Mouse (Mus musculus) cerebellum, postnatal 14 days (tissue): Measurements from ENCODE around the gene Bmyc.
"Not testable (repeated sequence)": the region's sequence is repeated elsewhere in the genome, so short reads cannot be mapped to it uniquely, and the experiment has no call there.

ENCODE experiments used
- DNase-seq, 2 experiments: peaks; one replicate each; pipeline ENCODE4 v3.0.0; 2021; ENCODE audit warnings: mixed read lengths in 2 of 2

Bmyc gene

DNA sequence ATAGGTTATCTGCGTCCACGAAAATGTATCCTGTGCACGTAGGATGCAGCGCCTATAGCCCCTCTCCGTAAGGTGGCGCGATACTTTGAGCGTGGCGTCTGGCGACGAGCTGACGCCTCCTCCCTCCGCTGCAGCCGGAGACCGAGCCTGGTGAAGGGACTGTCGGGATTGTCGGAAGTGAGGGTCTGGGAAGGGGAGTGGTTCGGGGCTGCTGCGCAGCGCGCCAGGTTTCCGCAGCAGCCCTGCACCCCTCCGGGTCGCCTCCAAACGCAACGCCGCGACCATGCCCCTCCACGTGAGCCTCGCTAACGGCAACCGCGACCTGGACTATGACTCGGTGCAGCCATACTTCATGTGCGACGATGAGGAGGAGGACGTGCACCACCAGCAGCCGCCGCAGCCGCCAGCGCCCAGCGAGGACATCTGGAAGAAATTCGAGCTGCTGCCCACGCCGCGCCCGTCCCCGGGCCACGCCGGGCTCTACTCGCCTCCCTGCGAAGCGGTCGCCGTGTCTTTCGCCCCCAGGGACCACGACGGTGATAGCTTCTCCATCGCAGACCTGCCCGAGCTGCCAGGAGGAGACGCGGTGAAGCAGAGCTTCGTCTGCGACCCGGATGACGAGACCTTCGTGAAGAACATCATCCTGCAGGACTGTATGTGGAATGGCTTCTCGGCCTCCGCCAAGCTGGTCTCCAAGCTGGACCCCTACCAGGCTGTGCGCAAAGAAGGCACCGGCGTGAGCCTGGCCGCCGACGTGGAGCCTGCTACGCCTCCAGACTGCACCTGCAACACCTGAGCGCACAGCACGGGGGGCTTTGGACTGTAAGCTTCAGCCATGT, at the start of gene Bmyc:
Bmyc (plus strand) TSS at position 97 of the 839 bp plus-strand sequence.
- DNase-seq, result peak; percentile 89

GRCm38 (mm10) chr2:25657246-25657645, 49.3 kb upstream of the Bmyc start:
- DNase-seq, result peak; percentile 68 to 71

- no peak for DNase-seq
Measured at GRCm38 (mm10) chr2:25657652-25658051, 48.9 kb upstream of the Bmyc start, which contains the start of gene Lcn5. Lcn5 (plus strand) TSS chr2:25657952.

DNA sequence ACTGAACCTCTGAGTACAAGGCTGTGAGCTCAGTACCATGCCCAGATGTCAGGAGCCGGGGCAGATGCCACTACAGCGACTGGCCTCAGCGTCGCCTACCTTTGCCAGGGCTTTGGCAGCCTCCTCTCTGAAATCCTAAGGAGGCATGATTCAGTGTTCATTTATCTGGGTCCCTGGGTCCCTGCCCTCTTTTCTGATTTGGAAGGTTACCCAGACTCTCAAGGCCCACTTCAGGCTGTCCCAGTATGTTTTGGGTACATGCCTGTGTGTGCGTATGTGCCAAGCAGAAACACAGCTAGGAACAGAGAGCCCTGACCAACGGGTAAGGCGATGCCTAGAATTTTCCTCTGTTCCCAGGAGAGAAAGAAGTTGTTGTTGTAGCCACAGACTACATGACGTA, 46.3 kb upstream of the Bmyc start:
- peak in 1 of 2 experiments; percentile 11 for DNase-seq

DNA sequence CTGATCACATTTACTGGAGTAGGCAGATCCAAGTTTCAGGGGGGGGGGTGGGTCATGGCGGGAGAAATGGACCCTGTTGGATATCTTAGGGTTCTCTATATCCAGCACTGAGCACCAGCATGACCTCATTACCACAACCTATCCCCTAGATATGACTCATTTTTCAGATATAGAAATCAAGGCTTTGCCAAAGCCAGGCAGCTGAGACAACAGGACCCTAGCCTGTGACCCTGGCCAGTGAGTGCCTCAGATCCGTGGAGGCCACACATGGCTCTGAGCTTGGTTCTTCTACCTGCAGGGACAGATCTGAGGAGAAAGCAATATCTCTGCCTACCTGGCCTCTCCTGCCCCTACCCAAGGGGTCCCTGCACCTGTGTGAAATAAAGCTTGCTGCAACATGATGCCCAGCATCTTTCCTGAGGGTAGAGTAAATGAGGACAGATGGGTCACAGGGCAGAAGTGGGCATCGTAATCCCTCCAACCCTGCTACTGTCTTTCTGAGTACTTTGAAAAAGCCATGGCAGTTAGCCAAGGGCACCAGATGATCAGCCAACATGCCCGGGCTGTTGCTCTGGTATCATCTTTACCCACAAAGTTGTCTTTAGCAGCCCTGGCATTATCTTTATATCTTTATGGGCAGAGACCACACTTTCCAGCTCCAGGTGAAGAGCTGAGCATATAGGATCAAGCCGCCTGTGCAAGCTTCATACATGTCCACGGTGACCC, 45.1 kb upstream of the Bmyc start:
- peak; percentile 33 to 40 for DNase-seq

DNA sequence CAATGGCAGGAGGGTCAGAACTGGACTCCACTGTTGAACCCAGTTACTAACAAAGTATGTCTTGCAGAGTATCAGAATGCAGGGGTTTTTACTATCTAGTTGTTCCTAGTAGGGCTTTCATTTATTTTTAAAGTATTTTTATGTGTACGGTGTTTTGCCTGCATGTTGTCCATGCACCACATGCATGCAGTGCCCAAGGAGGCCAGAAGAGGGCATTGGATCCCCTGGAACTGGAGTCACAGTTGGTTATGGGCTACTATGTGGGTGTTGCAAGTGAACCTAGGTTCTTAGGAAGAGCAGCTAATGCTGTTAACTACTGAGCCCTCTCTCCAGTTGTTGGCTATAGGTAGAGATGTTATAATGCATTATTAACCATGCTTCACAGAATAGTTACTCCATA, 43.0 kb upstream of the Bmyc start:
- DNase-seq, result peak; percentile 72 to 86

DNA sequence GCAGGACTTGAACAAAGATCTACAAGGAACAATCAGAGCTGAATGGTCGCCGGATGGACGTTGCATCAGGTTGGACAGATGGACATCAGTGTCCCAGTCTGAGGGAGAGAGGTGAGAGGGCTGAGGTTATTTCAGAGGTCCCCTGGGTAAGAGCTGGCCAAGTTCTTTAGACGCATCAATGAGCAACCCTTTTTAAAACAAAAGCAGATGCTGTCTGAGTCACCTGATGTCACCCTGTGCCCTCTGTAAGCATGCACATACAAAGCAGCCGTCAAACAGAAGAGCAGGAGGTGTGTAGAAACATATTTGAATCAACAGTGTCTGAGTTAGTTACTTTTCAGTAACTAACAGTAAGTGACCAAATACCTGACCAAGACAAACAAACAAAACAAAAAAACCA, 42.4 kb upstream of the Bmyc start:
- DNase-seq, result no peak

DNA sequence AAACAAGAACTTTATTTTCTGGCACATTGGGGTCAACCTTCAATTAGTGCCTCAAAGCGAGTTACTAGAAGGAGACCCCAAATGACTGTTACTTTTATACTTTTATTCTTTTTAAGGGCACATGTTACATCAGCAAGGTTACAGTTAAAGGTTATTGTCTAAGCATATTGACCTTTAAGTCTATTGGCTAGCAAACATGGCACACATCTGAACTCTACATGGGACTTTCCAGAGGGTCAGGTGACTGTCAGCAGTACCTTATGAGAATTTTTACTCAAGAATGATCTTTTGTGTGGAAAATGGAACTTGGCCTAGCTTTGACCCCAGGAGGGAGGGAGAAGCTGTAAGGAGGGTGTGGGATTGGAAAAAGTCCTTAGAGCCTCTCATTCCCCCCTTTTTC, 40.0 kb upstream of the Bmyc start:
- no peak for DNase-seq

DNA sequence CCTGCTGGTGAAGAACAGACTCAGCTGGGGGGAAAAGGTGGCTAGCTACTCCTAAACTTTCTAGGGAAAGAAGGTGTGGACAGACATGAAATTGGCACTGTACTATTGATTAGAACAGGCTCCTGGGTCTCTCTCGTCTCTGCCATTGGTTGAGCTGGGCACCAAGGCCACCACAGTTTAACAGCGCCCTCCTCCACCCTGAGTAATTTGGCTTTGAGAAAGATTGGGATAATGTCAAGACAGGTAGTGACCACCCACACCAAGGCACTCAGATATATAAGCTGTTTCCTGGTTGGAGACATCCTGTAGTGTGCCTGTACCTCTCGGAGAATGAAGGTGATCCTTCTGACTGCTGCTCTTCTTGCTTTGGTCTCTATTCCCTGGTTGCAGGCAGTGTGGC, 30.1 kb upstream of the Bmyc start, which contains the start of gene Lcn6:
Lcn6 (plus strand) TSS at position 301 of the 400 bp plus-strand sequence.
- DNase-seq, result no peak

- DNase-seq, result no peak
Measured at GRCm38 (mm10) chr2:25679559-25679958, 27.0 kb upstream of the Bmyc start.

GRCm38 (mm10) chr2:25682426-25682825, 24.1 kb upstream of the Bmyc start, which contains the start of gene Lcn10:
Lcn10 (plus strand) TSS chr2:25682726.
- no peak for DNase-seq

GRCm38 (mm10) chr2:25686941-25687340, 19.6 kb upstream of the Bmyc start:
- DNase-seq, result no peak

- peak; percentile 79 to 91 for DNase-seq
Measured at GRCm38 (mm10) chr2:25694605-25695004, 11.9 kb upstream of the Bmyc start.

DNA sequence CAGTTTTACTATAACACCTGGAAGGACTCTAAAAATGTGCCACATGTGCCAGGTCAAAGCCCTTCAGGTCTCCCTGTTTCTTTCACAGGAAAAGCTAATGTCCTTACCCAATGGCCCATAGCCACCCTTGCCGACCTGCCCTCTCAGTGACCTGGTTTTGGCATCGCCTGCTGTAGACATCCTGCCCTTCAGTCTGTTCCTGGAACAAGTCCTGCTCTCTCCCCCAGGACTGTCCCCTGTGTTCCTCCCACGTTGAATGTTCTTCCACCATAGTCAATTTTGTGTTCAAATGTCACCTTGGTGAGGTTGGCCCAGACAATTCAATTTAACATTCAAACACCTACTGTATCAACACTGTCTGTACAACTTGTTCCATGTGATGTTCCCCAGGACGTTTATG, 9.6 kb upstream of the Bmyc start:
- no peak for DNase-seq

DNA sequence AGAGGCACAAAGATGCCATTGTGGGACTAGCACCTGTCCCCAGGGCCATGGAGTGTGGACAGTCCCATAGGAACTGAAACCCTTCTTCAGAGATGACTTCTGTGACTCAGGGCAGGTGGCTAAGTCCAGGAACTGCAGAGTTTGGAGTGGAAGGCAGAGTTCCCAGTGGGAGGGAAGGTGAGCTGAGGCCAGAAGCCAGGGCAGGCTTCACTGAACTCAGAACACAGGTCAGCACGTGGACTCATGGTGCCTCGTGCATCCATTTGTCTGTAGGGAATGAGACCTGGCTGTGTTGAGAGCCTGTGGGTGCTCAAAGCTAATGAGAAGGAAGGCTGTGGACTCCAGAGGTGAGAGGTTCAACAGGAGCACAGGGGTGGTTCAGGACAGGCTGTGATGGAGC, 7.8 kb upstream of the Bmyc start:
- no peak for DNase-seq

- not testable (repeated sequence) for DNase-seq
Measured at GRCm38 (mm10) chr2:25699743-25700142, 6.8 kb upstream of the Bmyc start, which contains the start of gene Obp2a. Obp2a (plus strand) TSS chr2:25700043.

GRCm38 (mm10) chr2:25701001-25701400, 5.5 kb upstream of the Bmyc start:
- no peak for DNase-seq

DNA sequence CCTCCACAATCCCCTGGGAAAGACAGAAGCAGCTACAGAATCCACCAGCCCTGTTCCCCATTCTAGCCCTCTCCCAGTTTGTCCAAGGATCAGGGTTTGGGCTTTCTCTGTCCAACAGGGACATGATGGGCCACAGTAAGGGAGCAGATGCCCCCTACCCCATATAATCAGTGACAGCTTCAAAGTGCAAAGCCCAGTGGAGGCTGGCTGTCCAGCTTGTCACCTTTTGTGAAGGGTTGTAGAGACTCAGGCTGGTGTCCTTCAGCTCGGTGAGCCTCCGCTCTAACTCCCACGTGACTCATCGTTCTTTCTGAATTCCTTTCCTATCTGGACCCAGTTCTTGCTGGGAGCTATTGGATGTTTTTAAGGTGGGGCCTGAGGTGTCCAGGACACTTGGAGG, 2.8 kb upstream of the Bmyc start:
- no peak for DNase-seq

DNA sequence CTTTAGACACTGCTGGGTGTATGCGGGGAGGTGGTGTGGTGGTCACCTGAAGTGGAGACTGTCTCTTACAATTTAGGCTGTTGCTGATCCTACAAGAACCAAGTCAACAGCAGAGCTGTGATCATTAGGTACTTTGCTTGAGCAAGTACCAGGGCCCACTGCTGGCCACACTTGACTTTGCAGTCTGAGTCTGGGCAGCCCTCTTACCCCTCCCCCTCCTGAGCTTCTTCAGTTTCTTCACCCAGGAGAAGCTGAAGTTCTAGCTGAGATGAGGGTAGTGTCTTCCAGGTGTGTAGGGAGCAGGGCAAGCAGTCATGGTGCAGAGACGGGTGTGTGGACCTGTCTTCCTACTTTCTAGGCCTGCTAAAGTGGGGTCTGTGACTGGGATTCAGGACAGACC, 1.6 kb downstream of the Bmyc start:
- peak; percentile 56 to 74 for DNase-seq

GRCm38 (mm10) chr2:25709056-25709455, 2.5 kb downstream of the Bmyc start:
- not testable (repeated sequence) for DNase-seq

GRCm38 (mm10) chr2:25709791-25710190, 3.3 kb downstream of the Bmyc start:
- not testable (repeated sequence) for DNase-seq

GRCm38 (mm10) chr2:25711641-25712040, 5.1 kb downstream of the Bmyc start:
- not testable (repeated sequence) for DNase-seq

DNA sequence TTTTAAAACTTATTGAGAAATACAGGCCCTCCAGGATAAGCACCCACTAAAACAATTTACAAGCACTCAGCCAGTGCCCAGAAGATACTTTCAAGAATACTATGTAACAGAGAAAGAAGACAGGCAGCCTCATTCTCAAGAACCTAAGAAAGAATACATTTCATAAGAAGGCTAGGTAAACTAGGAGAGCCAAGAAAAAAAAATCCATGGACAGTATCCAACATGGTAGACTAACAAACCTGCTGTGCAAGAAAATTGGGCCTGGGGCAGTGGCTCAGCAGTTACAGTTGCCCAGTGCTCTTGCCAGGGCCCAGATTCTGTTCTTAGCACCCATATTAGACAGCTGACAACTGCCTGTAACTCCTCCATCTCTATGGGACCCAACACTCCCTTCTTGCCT, 10.7 kb downstream of the Bmyc start:
- no peak for DNase-seq
